Comparison of ENCODE assay signal across 14 mouse cellular contexts in the genomic region with DNA sequence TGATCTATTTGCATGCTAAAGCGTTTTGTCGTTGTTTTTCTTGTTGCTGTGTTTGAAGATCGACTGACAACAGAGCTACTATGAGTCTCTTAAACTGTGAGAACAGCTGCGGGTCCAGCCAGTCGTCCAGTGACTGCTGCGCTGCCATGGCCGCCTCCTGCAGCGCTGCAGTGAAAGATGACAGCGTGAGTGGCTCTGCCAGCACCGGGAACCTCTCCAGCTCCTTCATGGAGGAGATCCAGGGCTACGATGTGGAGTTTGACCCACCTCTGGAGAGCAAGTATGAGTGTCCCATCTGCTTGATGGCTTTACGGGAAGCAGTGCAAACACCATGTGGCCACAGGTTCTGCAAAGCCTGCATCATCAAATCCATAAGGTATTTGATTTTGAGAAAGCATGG. TPM values are rescaled to one million over a fixed set of nuclear protein-coding genes. Genes with fewer than 3 reads are reported as not detected.
A peak's percentile ranks its signal among the peaks of the same experiment; 100 is the strongest.
DNase-seq lines count a peak whose midpoint lies in the region; ATAC-seq and TF ChIP-seq lines count a peak whose summit lies in the region.
"Had no signal": no experiment of that assay in that cellular context is flagged by ENCODE, and none has a peak within 500 bp of the region (broad histone marks: within the 10 kb centered on the region; RNA-seq: fewer than 3 reads in every experiment).

No protein-coding gene starts in this region.

- peak; percentile 73 for DNase-seq in kidney, adult 11 months
- DNase-seq in midbrain, postnatal 0 days (ENCODE audit: low spot score) = peak; percentile 22
- DNase-seq in midbrain, embryonic 10.5 days (ENCODE audit: low spot score) = no peak
- DNase-seq in gastrocnemius, adult 2 months = peak; percentile 81
- no peak for DNase-seq in retina, postnatal 1 day
- DNase-seq: thymus, postnatal 36 days had no signal

- WGBS in kidney, embryonic 16.5 days = 90% methylated on average over 12 of the region's 12 CpGs
- 85% methylated on average over 12 of the region's 12 CpGs for WGBS in midbrain, postnatal 0 days
- WGBS in midbrain, embryonic 10.5 days = 94% methylated on average over 12 of the region's 12 CpGs
- WGBS in forebrain, embryonic 13.5 days = 91% methylated on average over 12 of the region's 12 CpGs

- no peak for TF ChIP-seq CTCF in midbrain, postnatal 0 days (IDR thresholded peaks at IDR 0.05)
- no peak for TF ChIP-seq CTCF in gastrocnemius, adult 2 months (IDR thresholded peaks at IDR 0.05)

- ATAC-seq in kidney, embryonic 16.5 days (ENCODE audit: low FRiP score, low TSS enrichment) = no peak
- no peak for ATAC-seq in midbrain, postnatal 0 days (ENCODE audit: low FRiP score)
- no peak for ATAC-seq in forebrain, embryonic 13.5 days
- ATAC-seq: forebrain, embryonic 15.5 days; intestine, embryonic 16.5 days had no signal

- peaks cover 26% of the 10 kb centered on the region for H3K36me3 ChIP-seq in kidney, embryonic 16.5 days (ENCODE audit: insufficient read depth, low read length)
- H3K36me3 ChIP-seq in midbrain, postnatal 0 days (ENCODE audit: insufficient read depth, low read length) = 0 out of 2 replicates have a peak, but pooled peaks cover 8% of the 10 kb centered on the region
- peaks cover 66% of the 10 kb centered on the region for H3K36me3 ChIP-seq in midbrain, embryonic 10.5 days
- H3K36me3 ChIP-seq in forebrain, embryonic 13.5 days (ENCODE audit: poor library complexity, severe bottlenecking) = peaks cover 52% of the 10 kb centered on the region

- H3K4me3 ChIP-seq in kidney, embryonic 16.5 days (ENCODE audit: low read length) = no peak overlapping the region
- no peak overlapping the region for H3K4me3 ChIP-seq in midbrain, postnatal 0 days (ENCODE audit: low read depth, low read length)
- H3K4me3 ChIP-seq in midbrain, embryonic 10.5 days = no peak overlapping the region
- H3K4me3 ChIP-seq in gastrocnemius, adult 2 months = no peak overlapping the region
- no peak overlapping the region for H3K4me3 ChIP-seq in forebrain, embryonic 13.5 days
- H3K4me3 ChIP-seq: embryonic facial prominence, embryonic 12.5 days; forebrain, embryonic 15.5 days; heart, embryonic 15.5 days; limb, embryonic 12.5 days; lung, embryonic 15.5 days had no signal

- no peaks in the 10 kb centered on the region for H3K27me3 ChIP-seq in kidney, embryonic 16.5 days (ENCODE audit: insufficient read depth, low read length)
- no peaks in the 10 kb centered on the region for H3K27me3 ChIP-seq in midbrain, postnatal 0 days (ENCODE audit: insufficient read depth, low read length)
- no peaks in the 10 kb centered on the region for H3K27me3 ChIP-seq in midbrain, embryonic 10.5 days (ENCODE audit: low read depth, poor library complexity, severe bottlenecking)
- H3K27me3 ChIP-seq in forebrain, embryonic 13.5 days = no peaks in the 10 kb centered on the region
- H3K27me3 ChIP-seq: embryonic facial prominence, embryonic 12.5 days; forebrain, embryonic 15.5 days; heart, embryonic 15.5 days; limb, embryonic 12.5 days; lung, embryonic 15.5 days had no signal

- peaks cover 2% of the 10 kb centered on the region for H3K4me1 ChIP-seq in kidney, embryonic 16.5 days (ENCODE audit: insufficient read depth, low read length)
- H3K4me1 ChIP-seq in midbrain, postnatal 0 days (ENCODE audit: insufficient read depth, low read length) = no peaks in the 10 kb centered on the region
- H3K4me1 ChIP-seq in midbrain, embryonic 10.5 days = peaks cover 18% of the 10 kb centered on the region
- H3K4me1 ChIP-seq in forebrain, embryonic 13.5 days = peaks cover 13% of the 10 kb centered on the region

- no peak overlapping the region for H3K9ac ChIP-seq in kidney, embryonic 16.5 days (replicated peaks; ENCODE audit: low read length)
- H3K9ac ChIP-seq in midbrain, postnatal 0 days (replicated peaks; ENCODE audit: low read length, poor library complexity, severe bottlenecking) = no peak overlapping the region
- H3K9ac ChIP-seq in forebrain, embryonic 13.5 days = no peak overlapping the region
- H3K9ac ChIP-seq: embryonic facial prominence, embryonic 12.5 days; forebrain, embryonic 15.5 days; heart, embryonic 15.5 days; limb, embryonic 12.5 days; lung, embryonic 15.5 days had no signal

- no peaks in the 10 kb centered on the region for H3K9me3 ChIP-seq in kidney, embryonic 16.5 days (ENCODE audit: low read length)
- H3K9me3 ChIP-seq in midbrain, postnatal 0 days (ENCODE audit: low read length) = no peaks in the 10 kb centered on the region
- no peaks in the 10 kb centered on the region for H3K9me3 ChIP-seq in midbrain, embryonic 10.5 days (replicated peaks)
- H3K9me3 ChIP-seq in forebrain, embryonic 13.5 days (replicated peaks) = no peaks in the 10 kb centered on the region
- H3K9me3 ChIP-seq: embryonic facial prominence, embryonic 12.5 days; forebrain, embryonic 15.5 days; heart, embryonic 15.5 days; limb, embryonic 12.5 days; lung, embryonic 15.5 days had no signal

- intact Hi-C loops in gastrocnemius, adult 2 months (cut with DNase I) = no loop called here

- no peak overlapping the region for H3K4me2 ChIP-seq in kidney, embryonic 16.5 days (replicated peaks; ENCODE audit: low read depth, low read length)
- H3K4me2 ChIP-seq in midbrain, postnatal 0 days (ENCODE audit: low read depth, low read length, poor library complexity, severe bottlenecking) = no peak overlapping the region
- no peak overlapping the region for H3K4me2 ChIP-seq in forebrain, embryonic 13.5 days
- H3K4me2 ChIP-seq: embryonic facial prominence, embryonic 12.5 days; forebrain, embryonic 15.5 days; heart, embryonic 15.5 days; limb, embryonic 12.5 days; lung, embryonic 15.5 days had no signal

- H3K27ac ChIP-seq in kidney, embryonic 16.5 days (ENCODE audit: low read length) = no peak overlapping the region
- no peak overlapping the region for H3K27ac ChIP-seq in midbrain, postnatal 0 days (ENCODE audit: low read depth, low read length)
- H3K27ac ChIP-seq in midbrain, embryonic 10.5 days (replicated peaks) = no peak overlapping the region
- peak overlapping the region; percentile 61; the same call in 1 of the 2 replicates for H3K27ac ChIP-seq in gastrocnemius, adult 2 months
- H3K27ac ChIP-seq in forebrain, embryonic 13.5 days = no peak overlapping the region
- H3K27ac ChIP-seq: embryonic facial prominence, embryonic 12.5 days; forebrain, embryonic 15.5 days; heart, embryonic 15.5 days; limb, embryonic 12.5 days; lung, embryonic 15.5 days had no signal

RNA-seq across cellular contexts. Expression of a gene that starts 6.2 kb away (rescaled TPM):
- 10.4 and 11.9 TPM in 2 replicates for polyA plus RNA-seq in kidney, embryonic 16.5 days (2015; fragmentation: Nextera tagmentation; extraction: Ambion mirVana)
- 16.5 and 19.9 TPM in 2 replicates for total RNA-seq in midbrain, postnatal 0 days (2014; rRNA removed)
- 4.9 and 5.3 TPM in 2 replicates for polyA plus RNA-seq in midbrain, postnatal 0 days (2015; fragmentation: Nextera tagmentation; extraction: Ambion mirVana)
- 16.9 and 18.7 TPM in 2 replicates for polyA plus RNA-seq in midbrain, embryonic 10.5 days (2016; fragmentation: Nextera tagmentation; extraction: Ambion mirVana)
- 10 to 100 TPM in 1 of 2 experiments, 1 to 10 TPM in 1; 9.1 to 11.0 TPM for total RNA-seq in gastrocnemius, adult 2 months (2021)
- 10.4 and 12.2 TPM in 2 replicates for polyA plus RNA-seq in forebrain, embryonic 13.5 days (2015; fragmentation: Nextera tagmentation; extraction: Ambion mirVana)

RNA-seq across cellular contexts. Expression of a gene that starts 35.1 kb away (rescaled TPM):
- 55.3 and 57.9 TPM in 2 replicates for polyA plus RNA-seq in kidney, embryonic 16.5 days (2015; fragmentation: Nextera tagmentation; extraction: Ambion mirVana)
- 18.2 and 21.4 TPM in 2 replicates for total RNA-seq in midbrain, postnatal 0 days (2014; rRNA removed)
- polyA plus RNA-seq in midbrain, postnatal 0 days (2015; fragmentation: Nextera tagmentation; extraction: Ambion mirVana) = 50.7 and 51.5 TPM in 2 replicates
- polyA plus RNA-seq in midbrain, embryonic 10.5 days (2016; fragmentation: Nextera tagmentation; extraction: Ambion mirVana) = 57.4 and 64.1 TPM in 2 replicates
- 10 to 100 TPM; 79.3 to 89.4 TPM for total RNA-seq in gastrocnemius, adult 2 months (2021)
- 53.6 and 59.0 TPM in 2 replicates for polyA plus RNA-seq in forebrain, embryonic 13.5 days (2015; fragmentation: Nextera tagmentation; extraction: Ambion mirVana)

RNA-seq across cellular contexts. Expression of a gene that starts 35.1 kb away (rescaled TPM):
- polyA plus RNA-seq in kidney, embryonic 16.5 days (2015; fragmentation: Nextera tagmentation; extraction: Ambion mirVana) = 0.02 and 0.04 TPM in 2 replicates
- total RNA-seq in midbrain, postnatal 0 days (2014; rRNA removed) = 0.27 and 0.42 TPM in 2 replicates
- 0.04 TPM in 2 replicates for polyA plus RNA-seq in midbrain, postnatal 0 days (2015; fragmentation: Nextera tagmentation; extraction: Ambion mirVana)
- polyA plus RNA-seq in midbrain, embryonic 10.5 days (2016; fragmentation: Nextera tagmentation; extraction: Ambion mirVana) = 0.02 and 0.10 TPM in 2 replicates
- not detected for total RNA-seq in gastrocnemius, adult 2 months (2021)
- 0.06 and 0.08 TPM in 2 replicates for polyA plus RNA-seq in forebrain, embryonic 13.5 days (2015; fragmentation: Nextera tagmentation; extraction: Ambion mirVana)

RNA-seq across cellular contexts. Expression of a gene that starts 59.9 kb away (rescaled TPM):
- not detected in 2 replicates for polyA plus RNA-seq in kidney, embryonic 16.5 days (2015; fragmentation: Nextera tagmentation; extraction: Ambion mirVana)
- total RNA-seq in midbrain, postnatal 0 days (2014; rRNA removed) = not detected in 2 replicates
- polyA plus RNA-seq in midbrain, postnatal 0 days (2015; fragmentation: Nextera tagmentation; extraction: Ambion mirVana) = 0.09 TPM in 1 of 2 replicates, not detected in the other
- polyA plus RNA-seq in midbrain, embryonic 10.5 days (2016; fragmentation: Nextera tagmentation; extraction: Ambion mirVana) = not detected in 2 replicates
- not detected for total RNA-seq in gastrocnemius, adult 2 months (2021)
- polyA plus RNA-seq in forebrain, embryonic 13.5 days (2015; fragmentation: Nextera tagmentation; extraction: Ambion mirVana) = not detected in 2 replicates
- polyA plus RNA-seq: forebrain, embryonic 15.5 days; limb, embryonic 12.5 days had no signal

Comparison
In these comparisons a context has a peak if more than half of its experiments do, and no peak if none do; other contexts are left out.
1. DNase-seq: peak in kidney, adult 11 months (single experiment), midbrain, postnatal 0 days (single experiment) and gastrocnemius, adult 2 months (single experiment); none in midbrain, embryonic 10.5 days (single experiment) and retina, postnatal 1 day (single experiment).